In genomic region chr17:24881738-24882440, GRCm38 (mm10) we compare ENCODE assay signal across 8 mouse cellular contexts. TPM values are rescaled to one million over a fixed set of nuclear protein-coding genes. Genes with fewer than 3 reads are reported as not detected.
A peak's percentile ranks its signal among the peaks of the same experiment; 100 is the strongest.
DNase-seq lines count a peak whose midpoint lies in the region; ATAC-seq and TF ChIP-seq lines count a peak whose summit lies in the region.

No protein-coding gene starts in this region.

- TF ChIP-seq POLR2A in heart, adult 2 months (IDR thresholded peaks at IDR 0.05; ENCODE audit: insufficient read depth, low read depth, low read length), result no peak
- no peak for TF ChIP-seq POLR2A in spleen, adult 2 months (IDR thresholded peaks at IDR 0.05; ENCODE audit: low read depth, low read length)
- no peak for TF ChIP-seq POLR2A in small intestine, adult 2 months (IDR thresholded peaks at IDR 0.05; ENCODE audit: low read depth, low read length)

- no peak overlapping the region for H3K27ac ChIP-seq in heart, adult 2 months
- no peak overlapping the region for H3K27ac ChIP-seq in heart, embryonic 12.5 days (ENCODE audit: poor library complexity, severe bottlenecking)
- no peak overlapping the region for H3K27ac ChIP-seq in spleen, adult 2 months (ENCODE audit: insufficient read depth, low read length)
- H3K27ac ChIP-seq in embryonic facial prominence, embryonic 10.5 days (replicated peaks), result peak overlapping the region; percentile 75
- no peak overlapping the region for H3K27ac ChIP-seq in small intestine, adult 2 months (ENCODE audit: insufficient read depth, low read depth, low read length)

- H3K9ac ChIP-seq in heart, adult 2 months (ENCODE audit: low read depth, low read length), result no peak overlapping the region
- no peak overlapping the region for H3K9ac ChIP-seq in heart, embryonic 12.5 days

- DNase-seq in heart, adult 2 months, result peak; percentile 36 to 53
- peak in 1 of 2 experiments; percentile 28 for DNase-seq in spleen, adult 2 months (ENCODE audit: low read depth in 1 of 2, low spot score in 2 of 2)
- no peak for DNase-seq in spleen, adult 12 weeks (ENCODE audit: low spot score)
- DNase-seq in embryonic facial prominence, embryonic 10.5 days (ENCODE audit: low spot score), result peak; percentile 68
- DNase-seq in c-Kit-positive CD71-positive TER-119-positive erythroid progenitor cells, embryonic 14.5 days (ENCODE audit: low spot score), result no peak
- DNase-seq in left cerebral cortex, postnatal 25 days (ENCODE audit: low spot score in 2 of 2), result no peak

- peaks cover 8% of the 10 kb centered on the region for H3K4me1 ChIP-seq in heart, adult 2 months (ENCODE audit: control insufficient read depth, insufficient read depth, low read length)
- peaks cover 15% of the 10 kb centered on the region for H3K4me1 ChIP-seq in heart, embryonic 12.5 days (replicated peaks)
- H3K4me1 ChIP-seq in spleen, adult 2 months (ENCODE audit: control insufficient read depth, insufficient read depth, insufficient read length), result peaks cover 6% of the 10 kb centered on the region
- H3K4me1 ChIP-seq in embryonic facial prominence, embryonic 10.5 days, result peaks cover 48% of the 10 kb centered on the region
- H3K4me1 ChIP-seq in small intestine, adult 2 months (ENCODE audit: control insufficient read depth, insufficient read depth, insufficient read length, low read length), result peaks cover 14% of the 10 kb centered on the region

- intact Hi-C loops in heart, adult 2 months (cut with DNase I), result loop anchor here (1.0 kb wide), 1 partner anchor 137 kb away; no protein-coding TSS in a partner anchor
- intact Hi-C loops in left cerebral cortex, postnatal 25 days (cut with DNase I), result loop anchor here (5.0 kb wide), 1 partner anchor 135 kb away; no protein-coding TSS in a partner anchor

- ATAC-seq in heart, embryonic 12.5 days (ENCODE audit: insufficient number of reproducible peaks, low FRiP score), result no peak

- H3K27me3 ChIP-seq in heart, adult 2 months (ENCODE audit: control insufficient read depth, insufficient read depth, low read length), result no peaks in the 10 kb centered on the region
- H3K27me3 ChIP-seq in heart, embryonic 12.5 days (replicated peaks), result no peaks in the 10 kb centered on the region
- no peaks in the 10 kb centered on the region for H3K27me3 ChIP-seq in spleen, adult 2 months (ENCODE audit: control insufficient read depth, insufficient read depth, low read length)
- H3K27me3 ChIP-seq in embryonic facial prominence, embryonic 10.5 days (replicated peaks; ENCODE audit: low read depth, poor library complexity, severe bottlenecking), result no peaks in the 10 kb centered on the region
- no peaks in the 10 kb centered on the region for H3K27me3 ChIP-seq in small intestine, adult 2 months (ENCODE audit: control insufficient read depth, insufficient read depth, low read length)

- no peak overlapping the region for H3K4me3 ChIP-seq in heart, adult 2 months
- H3K4me3 ChIP-seq in heart, embryonic 12.5 days, result no peak overlapping the region
- no peak overlapping the region for H3K4me3 ChIP-seq in spleen, adult 2 months (ENCODE audit: extremely low read depth, insufficient read depth, insufficient read length)
- peak overlapping the region; percentile 26; the same call in 1 of the 2 replicates for H3K4me3 ChIP-seq in embryonic facial prominence, embryonic 10.5 days
- no peak overlapping the region for H3K4me3 ChIP-seq in small intestine, adult 2 months (ENCODE audit: low read depth, low read length)

- peak; percentile 72 for TF ChIP-seq CTCF in heart, adult 2 months (IDR thresholded peaks at IDR 0.05)
- peak; percentile 39; the same call in 1 of the 2 replicates for TF ChIP-seq CTCF in spleen, adult 2 months (IDR thresholded peaks at IDR 0.05; ENCODE audit: extremely low read depth, insufficient read depth, insufficient read length, insufficient replicate concordance)
- peak; percentile 66; the same call in 1 of the 2 replicates for TF ChIP-seq CTCF in small intestine, adult 2 months (IDR thresholded peaks at IDR 0.05; ENCODE audit: extremely low read depth, insufficient read length, insufficient replicate concordance, low read depth, low read length)

- 36% methylated on average over 7 of the region's 7 CpGs for WGBS in heart, adult 2 months
- 46% methylated on average over 7 of the region's 7 CpGs for WGBS in heart, embryonic 12.5 days
- WGBS in spleen, adult 2 months, result 42% methylated on average over 7 of the region's 7 CpGs
- 43% methylated on average over 7 of the region's 7 CpGs for WGBS in embryonic facial prominence, embryonic 10.5 days
- WGBS in small intestine, adult 2 months, result 55% methylated on average over 7 of the region's 7 CpGs

- no peaks in the 10 kb centered on the region for H3K9me3 ChIP-seq in heart, embryonic 12.5 days (replicated peaks)
- H3K9me3 ChIP-seq in embryonic facial prominence, embryonic 10.5 days, result no peaks in the 10 kb centered on the region

- H3K36me3 ChIP-seq in heart, adult 2 months (ENCODE audit: control insufficient read depth, insufficient read depth, low read length), result no peaks in the 10 kb centered on the region
- peaks cover 20% of the 10 kb centered on the region for H3K36me3 ChIP-seq in heart, embryonic 12.5 days
- peaks cover 10% of the 10 kb centered on the region for H3K36me3 ChIP-seq in spleen, adult 2 months (ENCODE audit: control insufficient read depth, insufficient read depth, low read length)
- H3K36me3 ChIP-seq in embryonic facial prominence, embryonic 10.5 days (replicated peaks), result peaks cover 35% of the 10 kb centered on the region
- peaks cover 17% of the 10 kb centered on the region for H3K36me3 ChIP-seq in small intestine, adult 2 months (ENCODE audit: control insufficient read depth, insufficient read depth, low read length)

- TF ChIP-seq EP300 in heart, adult 2 months (IDR thresholded peaks at IDR 0.05; ENCODE audit: insufficient read depth, low read depth, low read length), result no peak

- H3K4me2 ChIP-seq in heart, embryonic 12.5 days, result no peak overlapping the region

- no peaks in the 10 kb centered on the region for H3K79me2 ChIP-seq in heart, adult 2 months (replicated peaks; ENCODE audit: control insufficient read depth, insufficient read depth, low read length)

RNA-seq across cellular contexts. Expression of gene Nubp2, which starts 4.3 kb away (rescaled TPM):
- 10 to 100 TPM; 18.2 to 22.7 TPM for total RNA-seq in heart, adult 2 months (2021)
- 17.8 and 17.9 TPM in 2 replicates for polyA plus RNA-seq in heart, adult 2 months (2012; rRNA removed)
- 31.9 and 33.1 TPM in 2 replicates for polyA plus RNA-seq in heart, embryonic 12.5 days (2016; fragmentation: Nextera tagmentation; extraction: Ambion mirVana)
- polyA plus RNA-seq in spleen, adult 2 months (2012; rRNA removed), result 43.5 and 47.2 TPM in 2 replicates
- polyA plus RNA-seq in embryonic facial prominence, embryonic 10.5 days (2016; fragmentation: Nextera tagmentation; extraction: Ambion mirVana), result 71.8 and 81.8 TPM in 2 replicates
- 33.0 and 39.9 TPM in 2 replicates for polyA plus RNA-seq in small intestine, adult 2 months (2012; rRNA removed)
- 10 to 100 TPM; 32.7 to 33.6 TPM for total RNA-seq in left cerebral cortex, postnatal 25 days (2021)

RNA-seq across cellular contexts. Expression of gene Spsb3, which starts 4.6 kb away (rescaled TPM):
- 10 to 100 TPM; 30.4 to 33.8 TPM for total RNA-seq in heart, adult 2 months (2021)
- 47.0 and 66.2 TPM in 2 replicates for polyA plus RNA-seq in heart, adult 2 months (2012; rRNA removed)
- polyA plus RNA-seq in heart, embryonic 12.5 days (2016; fragmentation: Nextera tagmentation; extraction: Ambion mirVana), result 25.7 and 28.3 TPM in 2 replicates
- polyA plus RNA-seq in spleen, adult 2 months (2012; rRNA removed), result 76.9 and 112 TPM in 2 replicates
- 47.1 TPM in 2 replicates for polyA plus RNA-seq in embryonic facial prominence, embryonic 10.5 days (2016; fragmentation: Nextera tagmentation; extraction: Ambion mirVana)
- polyA plus RNA-seq in small intestine, adult 2 months (2012; rRNA removed), result 51.5 and 88.1 TPM in 2 replicates
- 10 to 100 TPM; 57.9 to 58.0 TPM for total RNA-seq in left cerebral cortex, postnatal 25 days (2021)

RNA-seq across cellular contexts. Expression of gene Eme2, which starts 13.0 kb away (rescaled TPM):
- total RNA-seq in heart, adult 2 months (2021), result 10 to 100 TPM; 16.9 to 18.3 TPM
- polyA plus RNA-seq in heart, adult 2 months (2012; rRNA removed), result 19.3 and 20.3 TPM in 2 replicates
- polyA plus RNA-seq in heart, embryonic 12.5 days (2016; fragmentation: Nextera tagmentation; extraction: Ambion mirVana), result 25.4 and 27.2 TPM in 2 replicates
- polyA plus RNA-seq in spleen, adult 2 months (2012; rRNA removed), result 35.2 and 45.9 TPM in 2 replicates
- 30.6 and 33.6 TPM in 2 replicates for polyA plus RNA-seq in embryonic facial prominence, embryonic 10.5 days (2016; fragmentation: Nextera tagmentation; extraction: Ambion mirVana)
- polyA plus RNA-seq in small intestine, adult 2 months (2012; rRNA removed), result 20.3 and 21.0 TPM in 2 replicates
- 10 to 100 TPM; 52.9 to 59.1 TPM for total RNA-seq in left cerebral cortex, postnatal 25 days (2021)

RNA-seq across cellular contexts. Expression of gene Mrps34, which starts 13.0 kb away (rescaled TPM):
- total RNA-seq in heart, adult 2 months (2021), result 100 to 1,000 TPM in 1 of 2 experiments, 10 to 100 TPM in 1; 95.6 to 102 TPM
- polyA plus RNA-seq in heart, adult 2 months (2012; rRNA removed), result 102 and 133 TPM in 2 replicates
- 91.1 and 94.9 TPM in 2 replicates for polyA plus RNA-seq in heart, embryonic 12.5 days (2016; fragmentation: Nextera tagmentation; extraction: Ambion mirVana)
- 68.9 and 106 TPM in 2 replicates for polyA plus RNA-seq in spleen, adult 2 months (2012; rRNA removed)
- polyA plus RNA-seq in embryonic facial prominence, embryonic 10.5 days (2016; fragmentation: Nextera tagmentation; extraction: Ambion mirVana), result 102 and 105 TPM in 2 replicates
- 244 and 319 TPM in 2 replicates for polyA plus RNA-seq in small intestine, adult 2 months (2012; rRNA removed)
- total RNA-seq in left cerebral cortex, postnatal 25 days (2021), result 10 to 100 TPM; 64.6 to 69.9 TPM

RNA-seq across cellular contexts. Expression of gene Nme3, which starts 14.4 kb away (rescaled TPM):
- 10 to 100 TPM; 30.7 to 37.7 TPM for total RNA-seq in heart, adult 2 months (2021)
- 46.4 and 55.2 TPM in 2 replicates for polyA plus RNA-seq in heart, adult 2 months (2012; rRNA removed)
- 34.5 and 36.5 TPM in 2 replicates for polyA plus RNA-seq in heart, embryonic 12.5 days (2016; fragmentation: Nextera tagmentation; extraction: Ambion mirVana)
- polyA plus RNA-seq in spleen, adult 2 months (2012; rRNA removed), result 45.3 and 54.4 TPM in 2 replicates
- polyA plus RNA-seq in embryonic facial prominence, embryonic 10.5 days (2016; fragmentation: Nextera tagmentation; extraction: Ambion mirVana), result 47.3 and 50.1 TPM in 2 replicates
- polyA plus RNA-seq in small intestine, adult 2 months (2012; rRNA removed), result 29.4 and 52.4 TPM in 2 replicates
- 10 to 100 TPM; 47.4 to 47.5 TPM for total RNA-seq in left cerebral cortex, postnatal 25 days (2021)

Comparison
In these comparisons a context has a peak if more than half of its experiments do, and no peak if none do; other contexts are left out.
1. DNase-seq: peak in heart, adult 2 months (2 of 2) and embryonic facial prominence, embryonic 10.5 days (single experiment); none in spleen, adult 12 weeks (single experiment), c-Kit-positive CD71-positive TER-119-positive erythroid progenitor cells, embryonic 14.5 days (single experiment) and left cerebral cortex, postnatal 25 days (0 of 2).
2. Peak in every context shown above with its lines, with median percentiles within 50 percentile points of each other: CTCF ChIP-seq.